Mouse (Mus musculus) kidney, adult 10 weeks (tissue): Measurements from ENCODE around the gene Hist1h2ae. TPM values are rescaled to one million over a fixed set of nuclear protein-coding genes. Genes with fewer than 3 reads are reported as not detected.

ENCODE experiments used
- polyA plus RNA-seq: library from polyadenylated mRNA; stranded (reverse); fragments of 350-450 nt; fragmentation: Illumina TruSeq; extraction: RNeasy Lipid Tissue Mini Kit (QIAGEN cat#74804); gene quantifications from one replicate; pipeline ENCODE4 v1.2.3, GENCODE M21; 2014; ENCODE audit warnings: low read depth, low replicate concordance

Hist1h2ae gene
- polyA plus RNA-seq, 1 experiment from 2014 or later, result not detected

Other genes with a start within 250 kb of the Hist1h2ae start
- gene Zfp322a, start 202.0 kb downstream of the Hist1h2ae start, polyA plus RNA-seq, result 57.7 TPM
- 2.4 TPM for gene Abt1, start 147.4 kb downstream of the Hist1h2ae start, polyA plus RNA-seq
- not detected for gene Btn1a1, start 105.3 kb downstream of the Hist1h2ae start, polyA plus RNA-seq
- not detected for gene Btn2a2, start 82.4 kb downstream of the Hist1h2ae start, polyA plus RNA-seq
- not detected for gene Hist1h4h, start 40.2 kb downstream of the Hist1h2ae start, polyA plus RNA-seq
- gene Hist1h2af, start 37.3 kb downstream of the Hist1h2ae start, polyA plus RNA-seq, result not detected
- gene Hist1h3g, start 35.8 kb downstream of the Hist1h2ae start, polyA plus RNA-seq, result not detected
- 1.2 TPM for gene Hist1h2bh, start 27.8 kb downstream of the Hist1h2ae start, polyA plus RNA-seq
- not detected for gene Hist1h3f, start 27.2 kb downstream of the Hist1h2ae start, polyA plus RNA-seq
- not detected for gene Hist1h4f, start 19.6 kb downstream of the Hist1h2ae start, polyA plus RNA-seq
- 3.8 TPM for gene Hist1h1d, start 18.0 kb downstream of the Hist1h2ae start, polyA plus RNA-seq
- not detected for gene Hist1h3e, start 8.9 kb downstream of the Hist1h2ae start, polyA plus RNA-seq
- gene Hist1h2bg, start 176 bp upstream of the Hist1h2ae start, polyA plus RNA-seq, result not detected
- gene Hist1h2bf, start 3.0 kb upstream of the Hist1h2ae start, polyA plus RNA-seq, result not detected
- gene Hist1h2ad, start 3.2 kb upstream of the Hist1h2ae start, polyA plus RNA-seq, result not detected
- gene Hist1h3d, start 4.5 kb upstream of the Hist1h2ae start, polyA plus RNA-seq, result 0.49 TPM
- gene Hist1h4d, start 10.4 kb upstream of the Hist1h2ae start, polyA plus RNA-seq, result 0.40 TPM
- gene Hist1h2be, start 49.9 kb upstream of the Hist1h2ae start, polyA plus RNA-seq, result 17.8 TPM
- gene Hist1h1e, start 51.3 kb upstream of the Hist1h2ae start, polyA plus RNA-seq, result 7.7 TPM
- 3.4 TPM for gene Hist1h2ac, start 112.7 kb upstream of the Hist1h2ae start, polyA plus RNA-seq
- gene Hist1h2bc, start 113.0 kb upstream of the Hist1h2ae start, polyA plus RNA-seq, result 366 TPM
- gene Hist1h1t, start 124.6 kb upstream of the Hist1h2ae start, polyA plus RNA-seq, result not detected
- 6.6 TPM for gene Hist1h4c, start 127.2 kb upstream of the Hist1h2ae start, polyA plus RNA-seq
- 29.7 TPM for gene Hfe, start 139.6 kb upstream of the Hist1h2ae start, polyA plus RNA-seq
- gene Hist1h1c, start 167.6 kb upstream of the Hist1h2ae start, polyA plus RNA-seq, result 67.6 TPM
- gene Hist1h3c, start 174.4 kb upstream of the Hist1h2ae start, polyA plus RNA-seq, result not detected
- not detected for gene Hist1h2bb, start 175.5 kb upstream of the Hist1h2ae start, polyA plus RNA-seq
- gene Hist1h2ab, start 179.9 kb upstream of the Hist1h2ae start, polyA plus RNA-seq, result not detected
- gene Hist1h3b, start 181.0 kb upstream of the Hist1h2ae start, polyA plus RNA-seq, result not detected
- not detected for gene Hist1h4b, start 185.8 kb upstream of the Hist1h2ae start, polyA plus RNA-seq
- not detected for gene Hist1h4a, start 190.0 kb upstream of the Hist1h2ae start, polyA plus RNA-seq
- gene Hist1h3a, start 191.2 kb upstream of the Hist1h2ae start, polyA plus RNA-seq, result not detected
- gene Hist1h1a, start 192.4 kb upstream of the Hist1h2ae start, polyA plus RNA-seq, result not detected
- gene Trim38, start 198.7 kb upstream of the Hist1h2ae start, polyA plus RNA-seq, result not detected
- gene Slc17a2, start 235.8 kb upstream of the Hist1h2ae start, polyA plus RNA-seq, result 23.4 TPM